Mouse (Mus musculus) hindbrain, embryonic 10.5 days (tissue): ENCODE measurements around the gene Nfia. TPM values are rescaled to one million over a fixed set of nuclear protein-coding genes. Genes with fewer than 3 reads are reported as not detected.

Experiments
- DNase-seq: peaks from one replicate; pipeline ENCODE4 v3.0.0-alpha.2; 2017; ENCODE audit warnings: low spot score
- H3K27ac ChIP-seq: fragments of 300-500 bp; sonication (generic); 2 replicates; pipeline ENCODE4 v1.5.1; 2016; ENCODE audit warnings: mild to moderate bottlenecking, moderate library complexity
- H3K27me3 ChIP-seq: fragments of 300-500 bp; sonication (generic); 2 replicates; pipeline ENCODE4 v1.6.1; 2016; ENCODE audit warnings: mild to moderate bottlenecking; ENCODE audit not compliant: poor library complexity, insufficient read depth, severe bottlenecking
- H3K36me3 ChIP-seq: fragments of 300-500 bp; sonication (generic); 2 replicates; pipeline ENCODE4 v1.6.1; 2016; ENCODE audit warnings: mild to moderate bottlenecking, moderate library complexity
- H3K4me1 ChIP-seq: fragments of 300-500 bp; sonication (generic); replicated peaks from 2 replicates; pipeline ENCODE4 v1.6.1; 2016; ENCODE audit warnings: mild to moderate bottlenecking
- H3K4me3 ChIP-seq: fragments of 300-500 bp; sonication (generic); 2 replicates; pipeline ENCODE4 v1.5.1; 2016; ENCODE audit warnings: mild to moderate bottlenecking, moderate library complexity
- H3K9me3 ChIP-seq: fragments of 300-500 bp; sonication (generic); 2 replicates; pipeline ENCODE4 v1.6.1; 2016; ENCODE audit warnings: mild to moderate bottlenecking, moderate library complexity
- WGBS: fragments of 180-500 bp; shearing (Covaris S2); methylation state at CpG from one replicate; pipeline ENCODE4 v1.1.7; 2016; 5-methylcytosine and 5-hydroxymethylcytosine counted together
- polyA plus RNA-seq: library from polyadenylated mRNA; unstranded; fragments of >200 nt; fragmentation: Nextera tagmentation; extraction: Ambion mirVana; gene quantifications from 2 replicates; pipeline ENCODE4 v1.2.1, GENCODE M21; 2016

Nfia gene
- polyA plus RNA-seq, 1 experiment from 2014 or later, result 17.5 TPM

GRCm38 (mm10) chr4:97752276-97753010 is 20.1 kb upstream of the Nfia start:
- Histone ChIP-seq H3K36me3 (no peaks in the 10 kb centered on the region), H3K27me3 (peaks cover 85% of the 10 kb centered on the region), H3K4me1 (peaks cover 42% of the 10 kb centered on the region), H3K27ac (peak overlapping the region; percentile 84; the same call in 1 of the 2 replicates), H3K4me3 (peak overlapping the region; percentile 58), H3K9me3 (no peaks in the 10 kb centered on the region)
- no peak for DNase-seq
- 7% methylated on average over 5 of the region's 5 CpGs for WGBS

GRCm38 (mm10) chr4:97753521-97753920 is 19.0 kb upstream of the Nfia start:
- Histone ChIP-seq H3K27ac (no peak overlapping the region), H3K36me3 (no peaks in the 10 kb centered on the region), H3K9me3 (no peaks in the 10 kb centered on the region), H3K4me3 (no peak overlapping the region), H3K27me3 (peaks cover 90% of the 10 kb centered on the region), H3K4me1 (peaks cover 53% of the 10 kb centered on the region)
- DNase-seq, result no peak
- WGBS, result 5% methylated on average over 1 of the region's 1 CpGs

- Histone ChIP-seq H3K36me3 (no peaks in the 10 kb centered on the region), H3K27me3 (peaks cover 90% of the 10 kb centered on the region), H3K27ac (no peak overlapping the region), H3K4me1 (peaks cover 56% of the 10 kb centered on the region), H3K9me3 (no peaks in the 10 kb centered on the region), H3K4me3 (no peak overlapping the region)
- 2% methylated on average over 12 of the region's 12 CpGs for WGBS
- peak; percentile 64 for DNase-seq
Observed at GRCm38 (mm10) chr4:97754241-97754640, 18.3 kb upstream of the Nfia start.

- WGBS, result under 1% methylated on average over 38 of the region's 38 CpGs
Observed at GRCm38 (mm10) chr4:97757207-97757977, 15.1 kb upstream of the Nfia start.

GRCm38 (mm10) chr4:97757978-97758461 is 14.5 kb upstream of the Nfia start:
- Histone ChIP-seq H3K4me3 (peak overlapping the region; percentile 57), H3K36me3 (no peaks in the 10 kb centered on the region), H3K27ac (peak overlapping the region; percentile 82), H3K27me3 (peaks cover 95% of the 10 kb centered on the region), H3K9me3 (no peaks in the 10 kb centered on the region), H3K4me1 (peaks cover 33% of the 10 kb centered on the region)
- WGBS, result 1% methylated on average over 14 of the region's 14 CpGs
- DNase-seq, result no peak

More at GRCm38 (mm10) chr4:97757207-97757977, 15.1 kb upstream of the Nfia start:
- Histone ChIP-seq H3K27ac (peak overlapping the region; percentile 82), H3K36me3 (no peaks in the 10 kb centered on the region), H3K4me3 (peak overlapping the region; percentile 57), H3K4me1 (peaks cover 38% of the 10 kb centered on the region), H3K9me3 (no peaks in the 10 kb centered on the region), H3K27me3 (peaks cover 99% of the 10 kb centered on the region)
- peak; percentile 81 for DNase-seq

- Histone ChIP-seq H3K27me3 (peaks cover 94% of the 10 kb centered on the region), H3K36me3 (no peaks in the 10 kb centered on the region), H3K4me1 (peaks cover 31% of the 10 kb centered on the region), H3K27ac (no peak overlapping the region), H3K4me3 (peak overlapping the region; percentile 57; the same call in 1 of the 2 replicates), H3K9me3 (no peaks in the 10 kb centered on the region)
- DNase-seq, result no peak
- WGBS, result 10% methylated on average over 3 of the region's 3 CpGs
Observed at GRCm38 (mm10) chr4:97758661-97759060, 13.9 kb upstream of the Nfia start.

- Histone ChIP-seq H3K27ac (no peak overlapping the region), H3K4me3 (no peak overlapping the region), H3K4me1 (no peaks in the 10 kb centered on the region), H3K36me3 (no peaks in the 10 kb centered on the region), H3K27me3 (peaks cover 46% of the 10 kb centered on the region), H3K9me3 (no peaks in the 10 kb centered on the region)
- DNase-seq, result no peak
- WGBS, result 36% methylated on average over 4 of the region's 4 CpGs
Observed at GRCm38 (mm10) chr4:97764616-97765015, 7.9 kb upstream of the Nfia start.

GRCm38 (mm10) chr4:97765341-97766020 is 7.1 kb upstream of the Nfia start:
- Histone ChIP-seq H3K27ac (no peak overlapping the region), H3K4me3 (no peak overlapping the region), H3K27me3 (peaks cover 38% of the 10 kb centered on the region), H3K4me1 (no peaks in the 10 kb centered on the region), H3K9me3 (no peaks in the 10 kb centered on the region), H3K36me3 (no peaks in the 10 kb centered on the region)
- no peak for DNase-seq
- whole genome bisulfite sequencing, result 76% methylated on average over 4 of the region's 4 CpGs

- 86% methylated on average over 3 of the region's 3 CpGs for WGBS
Observed at GRCm38 (mm10) chr4:97766100-97766499, 6.4 kb upstream of the Nfia start.

GRCm38 (mm10) chr4:97767025-97767424 is 5.5 kb upstream of the Nfia start:
- H3K36me3 ChIP-seq, result no peaks in the 10 kb centered on the region
- H3K27me3 ChIP-seq, result peaks cover 22% of the 10 kb centered on the region
- H3K4me1 ChIP-seq, result peaks cover 5% of the 10 kb centered on the region
- no peak overlapping the region for H3K27ac ChIP-seq
- no peak overlapping the region for H3K4me3 ChIP-seq
- WGBS, result 83% methylated on average over 4 of the region's 4 CpGs
- DNase-seq, result no peak
- no peaks in the 10 kb centered on the region for H3K9me3 ChIP-seq

More at GRCm38 (mm10) chr4:97766100-97766499, 6.4 kb upstream of the Nfia start:
- Histone ChIP-seq H3K9me3 (no peaks in the 10 kb centered on the region), H3K27me3 (peaks cover 31% of the 10 kb centered on the region), H3K36me3 (no peaks in the 10 kb centered on the region), H3K27ac (no peak overlapping the region), H3K4me1 (no peaks in the 10 kb centered on the region), H3K4me3 (no peak overlapping the region)
- DNase-seq, result no peak

GRCm38 (mm10) chr4:97767516-97767915 is 5.0 kb upstream of the Nfia start:
- WGBS, result 94% methylated on average over 5 of the region's 5 CpGs
- no peak overlapping the region for H3K4me3 ChIP-seq
- H3K27me3 ChIP-seq, result peaks cover 19% of the 10 kb centered on the region

GRCm38 (mm10) chr4:97769861-97770260 is 2.7 kb upstream of the Nfia start:
- Histone ChIP-seq H3K4me1 (peaks cover 21% of the 10 kb centered on the region), H3K9me3 (no peaks in the 10 kb centered on the region), H3K4me3 (no peak overlapping the region), H3K36me3 (no peaks in the 10 kb centered on the region), H3K27me3 (peaks cover 22% of the 10 kb centered on the region), H3K27ac (no peak overlapping the region)
- no CpG with 5 or more reads among the region's 1 CpGs for WGBS
- no peak for DNase-seq

More at GRCm38 (mm10) chr4:97767516-97767915, 5.0 kb upstream of the Nfia start:
- Histone ChIP-seq H3K27ac (no peak overlapping the region), H3K36me3 (no peaks in the 10 kb centered on the region), H3K9me3 (no peaks in the 10 kb centered on the region), H3K4me1 (peaks cover 5% of the 10 kb centered on the region)
- DNase-seq, result no peak
